Mouse (Mus musculus): Measurements from ENCODE around the gene Unc119. TPM values are rescaled to one million over a fixed set of nuclear protein-coding genes. Genes with fewer than 3 reads are reported as not detected.

Unc119 gene
- polyA plus RNA-seq, 1 experiment from 2014 or later, result 73.1 TPM

DNA sequence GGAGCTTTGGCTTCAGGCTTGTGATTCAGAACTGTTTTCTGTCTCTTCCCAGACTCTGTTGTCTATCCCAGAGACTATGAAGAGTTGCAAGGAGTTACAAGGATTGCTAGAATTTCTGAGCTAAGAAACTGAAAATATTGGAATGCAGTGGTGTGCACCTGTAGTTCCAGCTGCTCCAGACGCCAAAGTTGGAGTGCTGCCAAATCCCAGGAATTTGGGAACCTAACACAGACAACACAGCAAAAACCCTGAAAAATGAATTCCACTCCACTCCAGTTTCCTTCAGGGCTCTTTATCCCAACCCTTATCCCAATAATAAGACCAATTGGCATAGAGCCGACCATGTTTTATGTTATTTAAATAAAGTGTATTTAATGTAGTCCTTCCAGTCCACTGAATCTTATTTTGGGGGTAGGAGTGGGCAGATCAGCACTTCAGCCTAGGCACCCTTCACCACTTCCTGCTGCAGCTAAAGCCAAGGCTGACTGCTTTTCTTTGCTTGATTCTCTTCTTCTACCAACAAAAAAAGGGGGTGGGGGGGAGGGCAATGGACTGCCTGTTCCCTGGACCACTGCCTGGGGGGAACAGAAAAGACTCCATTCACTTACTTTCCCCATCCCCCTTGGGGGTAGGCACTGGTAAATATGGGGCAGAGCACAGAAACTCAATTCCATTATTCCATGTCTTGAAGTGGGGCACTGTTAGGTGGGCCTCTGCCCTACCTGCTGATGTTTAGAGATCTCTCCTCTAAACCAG is 21.0 kb upstream of the Unc119 start:
- ATAC-seq (ENCODE audit: low FRiP score), result no peak
- DNase-seq (ENCODE audit: low spot score), result no peak
- Histone ChIP-seq H3K4me1 (replicated peaks; ENCODE audit: control insufficient read depth, insufficient read depth, low read length) (no peaks in the 10 kb centered on the region), H3K9me3 (ENCODE audit: control insufficient read depth, low read length) (no peaks in the 10 kb centered on the region), H3K4me3 (ENCODE audit: low read depth, low read length) (no peak overlapping the region), H3K27me3 (ENCODE audit: control insufficient read depth, insufficient read depth, low read length) (no peaks in the 10 kb centered on the region), H3K4me2 (replicated peaks; ENCODE audit: low read depth, low read length) (no peak overlapping the region), H3K36me3 (ENCODE audit: control insufficient read depth, insufficient read depth, low read length) (peaks cover 6% of the 10 kb centered on the region; the same call in 1 of the 2 replicates), H3K27ac (ENCODE audit: low read depth, low read length) (no peak overlapping the region), H3K9ac (ENCODE audit: low read depth, low read length) (no peak overlapping the region)
- WGBS, result 78% methylated on average over 2 of the region's 2 CpGs

DNA sequence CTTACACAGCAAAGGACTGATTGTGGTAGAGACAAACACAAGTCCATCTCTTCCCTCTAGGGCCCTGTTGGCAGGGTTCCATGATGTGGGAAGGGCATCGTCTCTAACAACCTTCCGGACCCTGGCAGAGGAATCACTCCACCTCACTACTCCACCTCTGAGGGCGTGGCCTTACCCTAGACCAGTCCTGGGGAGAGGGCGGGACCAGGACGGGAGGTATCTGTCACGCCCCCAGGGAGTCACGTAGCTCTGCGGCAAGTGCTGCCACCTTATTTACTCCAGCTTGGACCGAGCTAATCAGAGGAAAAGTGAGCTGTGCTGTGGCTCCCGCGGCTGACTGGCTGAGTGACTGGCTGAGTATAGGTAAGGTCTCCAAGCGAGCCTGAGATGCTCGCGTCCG is 20.4 kb upstream of the Unc119 start, which contains the start of gene Aldoc:
Gene Aldoc (plus strand): TSS at position 109 of the 400 bp plus-strand sequence.
- DNase-seq (ENCODE audit: low spot score) (peak; percentile 53), ATAC-seq (ENCODE audit: low FRiP score) (0 out of 2 replicates have a peak, but pooled peaks have one; percentile 33)
- Histone ChIP-seq H3K27ac (ENCODE audit: low read depth, low read length) (no peak within 1 kb of the TSS), H3K9me3 (ENCODE audit: control insufficient read depth, low read length) (no peaks in the 10 kb centered on the region), H3K4me3 (ENCODE audit: low read depth, low read length) (no peak within 1 kb of the TSS), H3K36me3 (ENCODE audit: control insufficient read depth, insufficient read depth, low read length) (0 out of 2 replicates have a peak, but pooled peaks cover 2% of the 10 kb centered on the region), H3K9ac (ENCODE audit: low read depth, low read length) (no peak within 1 kb of the TSS), H3K4me2 (replicated peaks; ENCODE audit: low read depth, low read length) (0 out of 2 replicates have a peak within 1 kb of the TSS, but pooled peaks have one; percentile 5), H3K27me3 (ENCODE audit: control insufficient read depth, insufficient read depth, low read length) (no peaks in the 10 kb centered on the region), H3K4me1 (replicated peaks; ENCODE audit: control insufficient read depth, insufficient read depth, low read length) (no peaks in the 10 kb centered on the region)
- 3% methylated on average over 15 of the region's 15 CpGs for WGBS

DNA sequence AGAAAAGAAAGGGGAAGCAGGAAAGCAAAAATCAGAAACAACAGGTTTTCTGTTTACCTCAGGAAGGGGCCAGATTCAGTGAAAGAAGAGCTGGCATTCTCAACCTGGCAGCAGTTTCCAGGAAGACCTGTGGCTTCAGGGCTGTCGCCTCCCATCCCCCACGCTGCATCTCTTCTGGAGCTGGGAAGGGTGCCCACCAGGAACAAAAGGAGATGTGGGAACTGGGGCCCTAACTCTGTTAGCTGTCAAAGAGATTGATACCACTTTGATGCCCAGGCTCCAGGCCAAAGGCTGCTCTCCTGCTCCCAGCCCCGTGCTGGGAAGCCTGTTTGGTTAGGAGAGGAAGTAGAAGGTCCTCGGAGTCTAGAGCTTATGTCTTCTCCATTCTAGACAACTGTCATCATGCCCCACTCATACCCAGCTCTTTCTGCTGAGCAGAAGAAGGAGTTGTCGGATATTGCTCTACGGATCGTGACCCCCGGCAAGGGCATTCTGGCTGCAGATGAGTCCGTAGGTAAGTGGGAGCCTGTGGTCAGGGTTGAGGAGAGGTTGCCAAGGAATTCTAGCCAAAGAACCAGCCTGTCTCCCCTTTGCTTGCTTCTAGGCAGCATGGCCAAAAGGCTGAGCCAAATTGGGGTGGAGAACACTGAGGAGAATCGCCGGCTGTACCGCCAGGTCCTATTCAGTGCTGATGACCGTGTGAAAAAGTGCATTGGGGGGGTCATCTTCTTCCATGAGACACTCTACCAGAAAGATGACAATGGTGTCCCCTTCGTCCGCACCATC is 19.1 kb upstream of the Unc119 start:
- H3K9ac ChIP-seq (ENCODE audit: low read depth, low read length), result no peak overlapping the region
- H3K36me3 ChIP-seq (ENCODE audit: control insufficient read depth, insufficient read depth, low read length), result no peaks in the 10 kb centered on the region
- 0 out of 2 replicates have a peak, but pooled peaks cover 3% of the 10 kb centered on the region for H3K4me1 ChIP-seq (replicated peaks; ENCODE audit: control insufficient read depth, insufficient read depth, low read length)
- H3K9me3 ChIP-seq (ENCODE audit: control insufficient read depth, low read length), result no peaks in the 10 kb centered on the region
- H3K4me2 ChIP-seq (replicated peaks; ENCODE audit: low read depth, low read length), result no peak overlapping the region
- no peak overlapping the region for H3K27ac ChIP-seq (ENCODE audit: low read depth, low read length)
- WGBS, result 86% methylated on average over 15 of the region's 15 CpGs
- ATAC-seq (ENCODE audit: low FRiP score) (no peak), DNase-seq (ENCODE audit: low spot score) (no peak)
- H3K27me3 ChIP-seq (ENCODE audit: control insufficient read depth, insufficient read depth, low read length), result no peaks in the 10 kb centered on the region
- H3K4me3 ChIP-seq (ENCODE audit: low read depth, low read length), result no peak overlapping the region

DNA sequence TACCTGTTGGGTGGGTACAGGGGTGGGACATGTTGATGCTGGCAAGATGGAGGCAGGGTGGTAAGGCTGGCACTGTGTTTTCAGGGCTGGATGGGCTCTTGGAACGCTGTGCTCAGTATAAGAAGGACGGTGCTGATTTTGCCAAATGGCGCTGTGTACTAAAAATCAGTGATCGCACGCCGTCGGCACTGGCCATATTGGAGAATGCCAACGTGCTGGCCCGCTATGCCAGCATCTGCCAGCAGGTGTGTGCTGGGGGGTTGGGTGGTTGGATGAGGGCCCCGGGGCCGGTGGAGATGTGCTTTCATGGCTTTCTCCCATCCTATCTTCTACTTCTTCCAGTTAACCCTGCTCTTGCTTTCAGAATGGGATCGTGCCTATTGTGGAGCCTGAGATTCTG is 18.3 kb upstream of the Unc119 start:
- DNase-seq (ENCODE audit: low spot score) (no peak), ATAC-seq (ENCODE audit: low FRiP score) (no peak)
- no peaks in the 10 kb centered on the region for H3K36me3 ChIP-seq (ENCODE audit: control insufficient read depth, insufficient read depth, low read length)
- 95% methylated on average over 12 of the region's 12 CpGs for WGBS
- no peak overlapping the region for H3K27ac ChIP-seq (ENCODE audit: low read depth, low read length)
- no peak overlapping the region for H3K4me3 ChIP-seq (ENCODE audit: low read depth, low read length)
- H3K4me2 ChIP-seq (replicated peaks; ENCODE audit: low read depth, low read length), result no peak overlapping the region
- no peak overlapping the region for H3K9ac ChIP-seq (ENCODE audit: low read depth, low read length)
- H3K27me3 ChIP-seq (ENCODE audit: control insufficient read depth, insufficient read depth, low read length), result no peaks in the 10 kb centered on the region
- 0 out of 2 replicates have a peak, but pooled peaks cover 3% of the 10 kb centered on the region for H3K4me1 ChIP-seq (replicated peaks; ENCODE audit: control insufficient read depth, insufficient read depth, low read length)
- no peaks in the 10 kb centered on the region for H3K9me3 ChIP-seq (ENCODE audit: control insufficient read depth, low read length)

DNA sequence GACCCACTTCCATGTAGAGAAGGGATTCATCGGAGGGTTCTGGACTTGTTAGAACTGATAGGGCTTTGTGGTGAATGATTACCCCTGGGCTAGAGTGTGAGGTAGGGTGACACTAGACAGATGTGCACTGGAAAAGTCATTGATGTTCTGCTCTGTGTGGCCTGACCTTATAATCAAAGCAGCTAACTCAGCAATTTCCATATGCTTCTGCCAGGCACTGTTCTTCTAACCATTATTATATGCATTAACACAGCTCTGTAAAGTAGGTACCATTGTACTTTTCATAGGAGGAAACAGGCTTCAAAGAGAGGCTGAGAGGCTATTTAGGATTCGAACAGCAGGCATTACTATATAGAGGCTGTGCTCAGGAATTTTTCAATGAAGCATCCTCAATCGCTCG is 16.1 kb upstream of the Unc119 start:
- Histone ChIP-seq H3K4me3 (ENCODE audit: low read depth, low read length) (no peak overlapping the region), H3K36me3 (ENCODE audit: control insufficient read depth, insufficient read depth, low read length) (no peaks in the 10 kb centered on the region), H3K4me1 (replicated peaks; ENCODE audit: control insufficient read depth, insufficient read depth, low read length) (0 out of 2 replicates have a peak, but pooled peaks cover 3% of the 10 kb centered on the region), H3K4me2 (replicated peaks; ENCODE audit: low read depth, low read length) (no peak overlapping the region), H3K27me3 (ENCODE audit: control insufficient read depth, insufficient read depth, low read length) (no peaks in the 10 kb centered on the region), H3K9ac (ENCODE audit: low read depth, low read length) (no peak overlapping the region), H3K27ac (ENCODE audit: low read depth, low read length) (no peak overlapping the region), H3K9me3 (ENCODE audit: control insufficient read depth, low read length) (no peaks in the 10 kb centered on the region)
- DNase-seq (ENCODE audit: low spot score), result no peak
- ATAC-seq (ENCODE audit: low FRiP score), result no peak
- WGBS, result 96% methylated on average over 4 of the region's 4 CpGs

DNA sequence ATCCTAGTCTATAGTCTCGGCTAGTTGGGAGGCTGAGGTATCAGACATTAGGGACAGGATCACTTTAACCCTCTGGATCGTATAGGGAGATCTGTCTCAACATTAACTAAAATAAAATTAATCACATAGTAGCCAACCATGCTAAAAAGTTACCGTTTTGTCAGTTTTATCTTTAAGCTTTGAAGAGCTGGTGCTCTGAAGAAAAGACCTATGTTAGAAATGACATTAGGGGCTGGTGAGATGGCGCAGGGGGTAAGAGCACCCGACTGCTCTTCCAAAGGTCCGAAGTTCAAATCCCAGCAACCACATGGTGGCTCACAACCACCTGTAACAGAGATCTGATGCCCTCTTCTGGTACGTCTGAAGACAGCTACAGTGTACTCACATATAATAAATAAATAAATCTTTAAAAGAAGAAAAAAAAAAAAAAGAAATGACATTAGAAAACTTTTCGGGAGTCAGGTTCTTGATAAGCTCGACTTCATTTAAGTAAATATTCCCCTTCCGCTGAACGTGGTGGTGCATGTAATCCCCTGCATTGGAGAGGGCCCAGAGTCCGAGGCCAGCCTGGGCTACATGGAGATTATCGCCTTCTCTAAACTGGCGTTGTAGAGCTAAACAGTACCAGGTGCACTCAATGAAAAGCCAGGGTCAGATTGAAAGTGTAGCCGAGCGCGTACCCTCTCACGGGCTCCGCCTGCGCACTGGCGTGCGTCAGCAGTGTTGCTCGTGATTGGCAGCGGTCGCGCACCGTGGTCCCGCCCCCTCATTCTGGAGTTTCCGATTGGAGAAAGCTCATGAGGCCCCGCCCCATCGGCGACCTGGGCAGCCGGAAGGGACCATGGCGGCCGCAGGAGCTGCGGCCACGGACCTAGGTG is 15.4 kb upstream of the Unc119 start, which contains the start of gene Pigs:
Gene Pigs (plus strand): TSS at position 782 of the 878 bp plus-strand sequence.
- peak within 1 kb of the TSS; percentile 64 for H3K4me3 ChIP-seq (ENCODE audit: low read depth, low read length)
- H3K4me2 ChIP-seq (replicated peaks; ENCODE audit: low read depth, low read length), result peak within 1 kb of the TSS; percentile 77
- 14% methylated on average over 37 of the region's 37 CpGs for WGBS
- DNase-seq (ENCODE audit: low spot score) (peak; percentile 96), ATAC-seq (ENCODE audit: low FRiP score) (peak; percentile 95)
- H3K4me1 ChIP-seq (replicated peaks; ENCODE audit: control insufficient read depth, insufficient read depth, low read length), result 0 out of 2 replicates have a peak, but pooled peaks cover 3% of the 10 kb centered on the region
- H3K27ac ChIP-seq (ENCODE audit: low read depth, low read length), result no peak within 1 kb of the TSS
- no peaks in the 10 kb centered on the region for H3K9me3 ChIP-seq (ENCODE audit: control insufficient read depth, low read length)
- no peaks in the 10 kb centered on the region for H3K27me3 ChIP-seq (ENCODE audit: control insufficient read depth, insufficient read depth, low read length)
- no peaks in the 10 kb centered on the region; the same call in 1 of the 2 replicates for H3K36me3 ChIP-seq (ENCODE audit: control insufficient read depth, insufficient read depth, low read length)
- H3K9ac ChIP-seq (ENCODE audit: low read depth, low read length), result peak within 1 kb of the TSS; percentile 82

DNA sequence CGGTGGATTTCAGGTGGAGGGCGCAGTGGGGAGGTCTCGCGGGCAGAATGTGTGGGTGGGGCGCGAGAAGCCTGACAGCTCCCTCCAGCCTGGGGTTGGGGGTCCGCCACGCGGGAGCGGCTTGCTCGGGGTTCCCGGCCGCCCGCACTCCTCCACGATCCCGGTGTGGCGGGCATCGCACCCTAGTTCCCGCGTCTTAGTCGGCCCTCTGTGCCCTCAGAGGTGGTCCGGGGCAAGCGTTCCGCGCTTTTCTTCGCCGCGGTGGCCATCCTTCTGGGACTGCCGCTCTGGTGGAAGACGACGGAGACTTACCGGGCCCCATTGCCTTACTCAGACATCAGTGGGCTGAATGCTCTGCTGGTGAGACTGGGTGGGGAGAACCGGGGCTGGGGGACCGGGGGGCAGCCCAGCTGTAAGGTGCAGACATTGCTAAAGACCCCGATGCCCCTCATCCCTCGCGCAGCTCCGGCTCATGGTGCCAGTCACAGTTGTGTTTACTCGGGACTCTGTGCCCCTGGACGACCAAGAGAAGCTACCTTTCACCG is 14.7 kb upstream of the Unc119 start:
- ATAC-seq (ENCODE audit: low FRiP score), result peak; percentile 76
- Histone ChIP-seq H3K36me3 (ENCODE audit: control insufficient read depth, insufficient read depth, low read length) (no peaks in the 10 kb centered on the region; the same call in 1 of the 2 replicates), H3K9me3 (ENCODE audit: control insufficient read depth, low read length) (no peaks in the 10 kb centered on the region), H3K27me3 (ENCODE audit: control insufficient read depth, insufficient read depth, low read length) (no peaks in the 10 kb centered on the region), H3K9ac (ENCODE audit: low read depth, low read length) (peak overlapping the region; percentile 82), H3K4me3 (ENCODE audit: low read depth, low read length) (peak overlapping the region; percentile 64), H3K4me2 (replicated peaks; ENCODE audit: low read depth, low read length) (peak overlapping the region; percentile 77), H3K4me1 (replicated peaks; ENCODE audit: control insufficient read depth, insufficient read depth, low read length) (0 out of 2 replicates have a peak, but pooled peaks cover 3% of the 10 kb centered on the region), H3K27ac (ENCODE audit: low read depth, low read length) (no peak overlapping the region)
- DNase-seq (ENCODE audit: low spot score), result no peak
- under 1% methylated on average over 41 of the region's 41 CpGs for WGBS

DNA sequence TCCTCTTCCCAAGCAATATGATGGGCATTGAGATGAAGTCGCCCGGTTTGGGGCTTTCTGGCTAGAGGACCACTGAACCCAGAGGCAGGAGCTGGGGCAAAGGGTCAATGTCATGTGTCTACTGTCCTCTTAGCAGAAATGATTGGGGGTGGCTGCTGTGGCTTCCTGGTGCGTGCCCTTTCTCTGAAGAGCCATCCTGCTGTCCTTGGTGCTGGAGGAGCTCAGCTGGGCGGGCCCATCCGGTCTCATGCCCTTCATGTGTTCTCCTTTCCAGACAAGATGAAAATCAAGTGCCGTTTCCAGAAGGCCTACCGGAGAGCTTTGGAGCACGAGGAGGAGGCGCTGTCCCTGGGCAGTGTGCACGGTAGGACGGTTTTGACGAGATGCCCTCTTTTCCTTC is 10.6 kb upstream of the Unc119 start:
- ATAC-seq (ENCODE audit: low FRiP score), result no peak
- Histone ChIP-seq H3K4me3 (ENCODE audit: low read depth, low read length) (no peak overlapping the region), H3K9me3 (ENCODE audit: control insufficient read depth, low read length) (no peaks in the 10 kb centered on the region), H3K36me3 (ENCODE audit: control insufficient read depth, insufficient read depth, low read length) (peaks cover 6% of the 10 kb centered on the region; the same call in 1 of the 2 replicates), H3K27me3 (ENCODE audit: control insufficient read depth, insufficient read depth, low read length) (no peaks in the 10 kb centered on the region), H3K9ac (ENCODE audit: low read depth, low read length) (no peak overlapping the region), H3K4me1 (replicated peaks; ENCODE audit: control insufficient read depth, insufficient read depth, low read length) (0 out of 2 replicates have a peak, but pooled peaks cover 3% of the 10 kb centered on the region), H3K27ac (ENCODE audit: low read depth, low read length) (no peak overlapping the region), H3K4me2 (replicated peaks; ENCODE audit: low read depth, low read length) (no peak overlapping the region)
- WGBS, result 97% methylated on average over 12 of the region's 12 CpGs
- DNase-seq (ENCODE audit: low spot score), result no peak
